ENCODE assay signal across 27 mouse cellular contexts in genomic region chr11:36702881-36703280, GRCm38 (mm10).
DNase-seq lines count a peak whose midpoint lies in the region; ATAC-seq lines count a peak whose summit lies in the region.
"Had no signal": no experiment of that assay in that cellular context is flagged by ENCODE, and none has a peak within 500 bp of the region (broad histone marks: within the 10 kb centered on the region; RNA-seq: fewer than 3 reads in every experiment).

No protein-coding gene starts in this region.

- H3K4me1 ChIP-seq in forebrain, embryonic 10.5 days: peaks cover 29% of the 10 kb centered on the region
- H3K4me1 ChIP-seq in forebrain, embryonic 16.5 days (replicated peaks; ENCODE audit: control insufficient read depth, insufficient read depth, low read length): peaks cover 6% of the 10 kb centered on the region; the same call in 1 of the 2 replicates
- no peaks in the 10 kb centered on the region for H3K4me1 ChIP-seq in heart, embryonic 12.5 days (replicated peaks)
- H3K4me1 ChIP-seq: embryonic facial prominence, embryonic 13.5 days; embryonic facial prominence, embryonic 15.5 days had no signal

- 85% methylated on average over 2 of the region's 2 CpGs for WGBS in forebrain, embryonic 10.5 days
- WGBS in forebrain, embryonic 16.5 days: 81% methylated on average over 2 of the region's 2 CpGs
- 66% methylated on average over 2 of the region's 2 CpGs for WGBS in heart, embryonic 12.5 days

- H3K27me3 ChIP-seq in forebrain, embryonic 10.5 days (ENCODE audit: poor library complexity, severe bottlenecking): no peaks in the 10 kb centered on the region; the same call in 1 of the 2 replicates
- no peaks in the 10 kb centered on the region for H3K27me3 ChIP-seq in forebrain, embryonic 16.5 days (replicated peaks; ENCODE audit: control insufficient read depth, insufficient read depth, low read length)
- H3K27me3 ChIP-seq in heart, embryonic 12.5 days (replicated peaks): no peaks in the 10 kb centered on the region
- H3K27me3 ChIP-seq: CH12.LX; embryonic facial prominence, embryonic 13.5 days; embryonic facial prominence, embryonic 15.5 days; forebrain, embryonic 13.5 days; forebrain, embryonic 15.5 days had no signal

- H3K4me2 ChIP-seq in forebrain, embryonic 16.5 days (ENCODE audit: low read length): no peak overlapping the region
- H3K4me2 ChIP-seq in heart, embryonic 12.5 days: no peak overlapping the region
- H3K4me2 ChIP-seq: embryonic facial prominence, embryonic 13.5 days; embryonic facial prominence, embryonic 15.5 days; forebrain, embryonic 13.5 days; forebrain, embryonic 15.5 days had no signal

- H3K27ac ChIP-seq in forebrain, embryonic 10.5 days: peak overlapping the region; percentile 30; the same call in 1 of the 2 replicates
- H3K27ac ChIP-seq in forebrain, embryonic 16.5 days (ENCODE audit: low read length): no peak overlapping the region
- H3K27ac ChIP-seq in heart, embryonic 12.5 days (ENCODE audit: poor library complexity, severe bottlenecking): no peak overlapping the region
- H3K27ac ChIP-seq: embryonic facial prominence, embryonic 13.5 days; embryonic facial prominence, embryonic 15.5 days; forebrain, embryonic 13.5 days; forebrain, embryonic 15.5 days had no signal

- ATAC-seq in forebrain, embryonic 16.5 days: no peak
- ATAC-seq in heart, embryonic 12.5 days (ENCODE audit: insufficient number of reproducible peaks, low FRiP score): no peak
- ATAC-seq: activated CD4-positive, CD25-positive, alpha-beta regulatory T cell, adult 4 months; CD4-positive, CD25-positive, alpha-beta regulatory T cell, adult 4 months; forebrain, embryonic 13.5 days; forebrain, embryonic 15.5 days; Patski had no signal

- H3K9me3 ChIP-seq in forebrain, embryonic 10.5 days: no peaks in the 10 kb centered on the region
- no peaks in the 10 kb centered on the region for H3K9me3 ChIP-seq in forebrain, embryonic 16.5 days (ENCODE audit: control insufficient read depth, low read length)
- no peaks in the 10 kb centered on the region for H3K9me3 ChIP-seq in heart, embryonic 12.5 days (replicated peaks)
- H3K9me3 ChIP-seq: embryonic facial prominence, embryonic 13.5 days; embryonic facial prominence, embryonic 15.5 days; forebrain, embryonic 13.5 days; forebrain, embryonic 15.5 days had no signal

- no peak overlapping the region for H3K4me3 ChIP-seq in forebrain, embryonic 10.5 days
- H3K4me3 ChIP-seq in forebrain, embryonic 16.5 days (replicated peaks; ENCODE audit: low read length): no peak overlapping the region
- H3K4me3 ChIP-seq in heart, embryonic 12.5 days: no peak overlapping the region
- H3K4me3 ChIP-seq: embryonic facial prominence, embryonic 13.5 days; embryonic facial prominence, embryonic 15.5 days; erythroblast, embryonic 14.5 days; forebrain, embryonic 13.5 days; forebrain, embryonic 15.5 days had no signal

- no peaks in the 10 kb centered on the region for H3K36me3 ChIP-seq in forebrain, embryonic 10.5 days (replicated peaks)
- H3K36me3 ChIP-seq in forebrain, embryonic 16.5 days (ENCODE audit: control insufficient read depth, insufficient read depth): no peaks in the 10 kb centered on the region
- no peaks in the 10 kb centered on the region for H3K36me3 ChIP-seq in heart, embryonic 12.5 days
- H3K36me3 ChIP-seq: embryonic facial prominence, embryonic 13.5 days; embryonic facial prominence, embryonic 15.5 days; forebrain, embryonic 15.5 days; G1E had no signal

- no peak overlapping the region for H3K9ac ChIP-seq in forebrain, embryonic 16.5 days (replicated peaks; ENCODE audit: low read depth, low read length)
- no peak overlapping the region for H3K9ac ChIP-seq in heart, embryonic 12.5 days
- H3K9ac ChIP-seq: embryonic facial prominence, embryonic 13.5 days; embryonic facial prominence, embryonic 15.5 days; forebrain, embryonic 13.5 days; forebrain, embryonic 15.5 days had no signal

- DNase-seq in forebrain, embryonic 10.5 days (ENCODE audit: extremely low spot score, low spot score): no peak
- peak; percentile 22 for DNase-seq in heart, adult 11 months
- peak; percentile 52 for DNase-seq in right cerebral cortex, adult 18-20 months
- DNase-seq in right cerebral cortex, adult 2 months (ENCODE audit: low spot score in 2 of 2): no peak
- DNase-seq: adrenal gland, adult 8-10 months; adrenal gland, postnatal 14 days; adrenal gland, postnatal 36 days; B cell, adult 2 months; cerebellum, adult 11 months; cerebellum, adult 18-20 months; cerebellum, adult 8-10 months; cerebellum, adult 9-11 months; cerebellum, postnatal 14 days; cerebellum, postnatal 36 days; embryo, embryonic 11 days had no signal

Comparison
In these comparisons a context has a peak if more than half of its experiments do, and no peak if none do; other contexts are left out.
1. DNase-seq: peak in heart, adult 11 months (single experiment) and right cerebral cortex, adult 18-20 months (single experiment); none in forebrain, embryonic 10.5 days (single experiment) and right cerebral cortex, adult 2 months (0 of 2).